Mouse (Mus musculus): ENCODE results near the gene Traf3ip1. TPM values are rescaled to one million over a fixed set of nuclear protein-coding genes. Genes with fewer than 3 reads are reported as not detected.

Traf3ip1 gene
- polyA plus RNA-seq, 1 experiment from 2014 or later: 7.2 TPM

- no peak overlapping the region for H3K4me3 ChIP-seq (replicated peaks)
- no peak overlapping the region for H3K9ac ChIP-seq
- no peaks in the 10 kb centered on the region for H3K4me1 ChIP-seq (replicated peaks)
- no peaks in the 10 kb centered on the region for H3K36me3 ChIP-seq
- ATAC-seq: no peak
- no peak overlapping the region for H3K4me2 ChIP-seq (replicated peaks)
- H3K27me3 ChIP-seq (replicated peaks): no peaks in the 10 kb centered on the region
- 63% methylated on average over 3 of the region's 3 CpGs for WGBS
- H3K9me3 ChIP-seq: no peaks in the 10 kb centered on the region
- no peak overlapping the region for H3K27ac ChIP-seq
These were observed 69.6 kb downstream of the Traf3ip1 start for GRCm38 (mm10) chr1:91564004-91564403.

- ATAC-seq: no peak
- Histone ChIP-seq H3K4me2 (replicated peaks) (no peak overlapping the region), H3K27ac (no peak overlapping the region), H3K9me3 (no peaks in the 10 kb centered on the region), H3K4me3 (replicated peaks) (no peak overlapping the region), H3K36me3 (no peaks in the 10 kb centered on the region), H3K27me3 (replicated peaks) (no peaks in the 10 kb centered on the region), H3K9ac (no peak overlapping the region), H3K4me1 (replicated peaks) (no peaks in the 10 kb centered on the region)
- 55% methylated on average over 6 of the region's 6 CpGs for WGBS
These were observed 70.2 kb downstream of the Traf3ip1 start for GRCm38 (mm10) chr1:91564598-91564997.

- ATAC-seq: no peak
- no peaks in the 10 kb centered on the region for H3K9me3 ChIP-seq
- no peak overlapping the region for H3K9ac ChIP-seq
- no peak overlapping the region for H3K4me3 ChIP-seq (replicated peaks)
- H3K36me3 ChIP-seq: no peaks in the 10 kb centered on the region
- H3K27me3 ChIP-seq (replicated peaks): no peaks in the 10 kb centered on the region
- H3K27ac ChIP-seq: no peak overlapping the region
- WGBS: 93% methylated on average over 2 of the region's 2 CpGs
- H3K4me1 ChIP-seq (replicated peaks): no peaks in the 10 kb centered on the region
- H3K4me2 ChIP-seq (replicated peaks): no peak overlapping the region
These were observed 72.8 kb downstream of the Traf3ip1 start for GRCm38 (mm10) chr1:91567269-91567668.

GRCm38 (mm10) chr1:91572458-91572857 is 78.0 kb downstream of the Traf3ip1 start:
- Histone ChIP-seq H3K27me3 (replicated peaks) (no peaks in the 10 kb centered on the region), H3K9me3 (no peaks in the 10 kb centered on the region), H3K4me3 (replicated peaks) (no peak overlapping the region), H3K9ac (no peak overlapping the region), H3K36me3 (no peaks in the 10 kb centered on the region), H3K27ac (no peak overlapping the region), H3K4me1 (replicated peaks) (0 out of 2 replicates have a peak, but pooled peaks cover 3% of the 10 kb centered on the region), H3K4me2 (replicated peaks) (no peak overlapping the region)
- WGBS: 81% methylated on average over 10 of the region's 10 CpGs
- ATAC-seq: no peak

- no peaks in the 10 kb centered on the region for H3K36me3 ChIP-seq
- no peaks in the 10 kb centered on the region for H3K27me3 ChIP-seq (replicated peaks)
- 66% methylated on average over 3 of the region's 3 CpGs for WGBS
- peaks cover 12% of the 10 kb centered on the region; the same call in 1 of the 2 replicates for H3K4me1 ChIP-seq (replicated peaks)
- no peak overlapping the region for H3K4me2 ChIP-seq (replicated peaks)
- no peak for ATAC-seq
- H3K4me3 ChIP-seq (replicated peaks): no peak overlapping the region
- H3K27ac ChIP-seq: no peak overlapping the region
- H3K9ac ChIP-seq: no peak overlapping the region
- H3K9me3 ChIP-seq: no peaks in the 10 kb centered on the region
These were observed 79.8 kb downstream of the Traf3ip1 start for GRCm38 (mm10) chr1:91574208-91574607.

GRCm38 (mm10) chr1:91577883-91578517 is 83.6 kb downstream of the Traf3ip1 start:
- Histone ChIP-seq H3K9me3 (no peaks in the 10 kb centered on the region), H3K27me3 (replicated peaks) (no peaks in the 10 kb centered on the region), H3K4me3 (replicated peaks) (no peak overlapping the region), H3K9ac (no peak overlapping the region), H3K27ac (no peak overlapping the region; the same call in 1 of the 2 replicates), H3K4me1 (replicated peaks) (peaks cover 12% of the 10 kb centered on the region; the same call in 1 of the 2 replicates), H3K36me3 (no peaks in the 10 kb centered on the region), H3K4me2 (replicated peaks) (no peak overlapping the region)
- 31% methylated on average over 7 of the region's 7 CpGs for WGBS
- peak; percentile 80 for ATAC-seq

Other genes starting within 250 kb of the Traf3ip1 start
- gene Ube2f, start 244.3 kb upstream of the Traf3ip1 start, polyA plus RNA-seq (2015; fragmentation: Nextera tagmentation; extraction: Ambion mirVana): 65.1 and 66.7 TPM in 2 replicates
- gene Scly, start 196.3 kb upstream of the Traf3ip1 start, polyA plus RNA-seq (2015; fragmentation: Nextera tagmentation; extraction: Ambion mirVana): 18.6 and 21.7 TPM in 2 replicates
- gene Espnl, start 172.6 kb upstream of the Traf3ip1 start, polyA plus RNA-seq (2015; fragmentation: Nextera tagmentation; extraction: Ambion mirVana): 0.04 TPM in 2 replicates
- 0.44 and 0.53 TPM in 2 replicates for gene Klhl30, start 143.6 kb upstream of the Traf3ip1 start, polyA plus RNA-seq (2015; fragmentation: Nextera tagmentation; extraction: Ambion mirVana)
- 9.5 and 10.0 TPM in 2 replicates for gene Erfe, start 128.2 kb upstream of the Traf3ip1 start, polyA plus RNA-seq (2015; fragmentation: Nextera tagmentation; extraction: Ambion mirVana)
- 119 and 128 TPM in 2 replicates for gene Ilkap, start 95.8 kb upstream of the Traf3ip1 start, polyA plus RNA-seq (2015; fragmentation: Nextera tagmentation; extraction: Ambion mirVana)
- 94.0 and 103 TPM in 2 replicates for gene Hes6, start 80.6 kb upstream of the Traf3ip1 start, polyA plus RNA-seq (2015; fragmentation: Nextera tagmentation; extraction: Ambion mirVana)
- 7.8 and 7.9 TPM in 2 replicates for gene Per2, start 35.3 kb upstream of the Traf3ip1 start, polyA plus RNA-seq (2015; fragmentation: Nextera tagmentation; extraction: Ambion mirVana)
- gene Asb1, start 45.9 kb downstream of the Traf3ip1 start, polyA plus RNA-seq (2015; fragmentation: Nextera tagmentation; extraction: Ambion mirVana): 3.8 and 4.1 TPM in 2 replicates